Mouse (Mus musculus) myocyte (in vitro differentiated cells): ENCODE measurements around the gene Ccdc106.

ENCODE experiments used
- E2F4 ChIP-seq: IDR thresholded peaks from one replicate; pipeline ENCODE4 v1.6.1; 2011; ENCODE audit warnings: mild to moderate bottlenecking, control low read depth, moderate library complexity; ENCODE audit not compliant: insufficient read depth
- MYOG ChIP-seq, 3 experiments: IDR thresholded peaks; one replicate each; pipeline ENCODE4 v1.6.1; 2011; ENCODE audit warnings: control low read depth in 2 of 3, low read depth in 2 of 3, mild to moderate bottlenecking in 2 of 3; ENCODE audit not compliant: insufficient read length in 2 of 3, control insufficient read depth in 1 of 3, insufficient read depth in 1 of 3
- POLR2A ChIP-seq: IDR thresholded peaks from one replicate; pipeline ENCODE4 v1.6.1; 2011; ENCODE audit warnings: low read depth, mild to moderate bottlenecking, control low read depth, moderate library complexity; ENCODE audit not compliant: insufficient read length
- POLR2AphosphoS2 ChIP-seq: IDR thresholded peaks from one replicate; pipeline ENCODE4 v1.6.1; 2011; ENCODE audit warnings: low read depth, control low read depth; ENCODE audit not compliant: insufficient read length
- SRF ChIP-seq: IDR thresholded peaks from one replicate; pipeline ENCODE4 v1.6.1; 2011; ENCODE audit warnings: low read depth; ENCODE audit not compliant: control insufficient read depth, insufficient read length
- TCF12 ChIP-seq: IDR thresholded peaks from one replicate; pipeline ENCODE4 v1.6.1; 2011; ENCODE audit warnings: mild to moderate bottlenecking, control low read depth; ENCODE audit not compliant: poor library complexity, insufficient read depth, severe bottlenecking
- TCF3 ChIP-seq: IDR thresholded peaks from one replicate; pipeline ENCODE4 v1.6.1; 2011; ENCODE audit warnings: low read depth, control low read depth; ENCODE audit not compliant: insufficient read length
- USF1 ChIP-seq: IDR thresholded peaks from one replicate; pipeline ENCODE4 v1.6.1; 2011; ENCODE audit warnings: low read depth, mild to moderate bottlenecking, control low read depth, moderate library complexity

GRCm38 (mm10) chr7:5059421-5059820 lies 39.1 kb downstream of the Ccdc106 start:
- TF ChIP-seq USF1 (no peak), POLR2A (no peak), SRF (no peak), POLR2AphosphoS2 (no peak), MYOG (IDR thresholded peaks at IDR 0.05; ENCODE audit: control insufficient read depth in 1 of 3, insufficient read depth in 1 of 3, insufficient read length in 2 of 3, low read depth in 2 of 3) (no peak), TCF12 (no peak), E2F4 (no peak), TCF3 (no peak)
